Mouse (Mus musculus): ENCODE measurements at regions not wholly inside any gene's neighbourhood (a gene's known extent, or its start where the extent isn't known, plus 50 kb on each side); places are given as distances from the start of the nearest gene placed in this dataset.
"Not testable (repeated sequence)": the region's sequence is repeated elsewhere in the genome, so short reads cannot be mapped to it uniquely, and the experiment has no call there.

GRCm38 (mm10) chr4:55253769-55254168 lies 96.1 kb upstream of the Rad23b start:
- DNase-seq (ENCODE audit: low spot score in 2 of 2): no peak
- intact Hi-C loops (cut with DNase I): no loop called here

- DNase-seq (ENCODE audit: low spot score in 2 of 2): no peak
- intact Hi-C loops (cut with DNase I): no loop called here
Measured at GRCm38 (mm10) chr4:55271965-55272630, 77.7 kb upstream of the Rad23b start.

GRCm38 (mm10) chr4:55276300-55276952 lies 73.4 kb upstream of the Rad23b start:
- DNase-seq (ENCODE audit: low spot score in 2 of 2): no peak
- intact Hi-C loops (cut with DNase I): no loop called here

- intact Hi-C loops (cut with DNase I); DNase-seq (ENCODE audit: low spot score in 2 of 2): not testable (repeated sequence)
Measured at GRCm38 (mm10) chr4:55279351-55279750, 70.5 kb upstream of the Rad23b start.

- intact Hi-C loops (cut with DNase I): no loop called here
- no peak for DNase-seq (ENCODE audit: low spot score in 2 of 2)
Measured at GRCm38 (mm10) chr4:55280706-55281105, 69.1 kb upstream of the Rad23b start.

GRCm38 (mm10) chr4:55281486-55282096 lies 68.3 kb upstream of the Rad23b start:
- intact Hi-C loops (cut with DNase I): no loop called here
- DNase-seq (ENCODE audit: low spot score in 2 of 2): no peak

- intact Hi-C loops (cut with DNase I): no loop called here
- DNase-seq (ENCODE audit: low spot score in 2 of 2): no peak
Measured at GRCm38 (mm10) chr4:55282474-55282873, 67.4 kb upstream of the Rad23b start.

GRCm38 (mm10) chr4:55284722-55285225 lies 65.1 kb upstream of the Rad23b start:
- intact Hi-C loops (cut with DNase I): no loop called here
- DNase-seq (ENCODE audit: low spot score in 2 of 2): no peak

- intact Hi-C loops (cut with DNase I): no loop called here
- DNase-seq (ENCODE audit: low spot score in 2 of 2): no peak
Measured at GRCm38 (mm10) chr4:55285641-55286040, 64.2 kb upstream of the Rad23b start.

GRCm38 (mm10) chr4:55288456-55288855 lies 61.4 kb upstream of the Rad23b start:
- intact Hi-C loops (cut with DNase I): no loop called here
- DNase-seq (ENCODE audit: low spot score in 2 of 2): no peak

- intact Hi-C loops (cut with DNase I): no loop called here
- no peak for DNase-seq (ENCODE audit: low spot score in 2 of 2)
Measured at GRCm38 (mm10) chr4:55292277-55292676, 57.6 kb upstream of the Rad23b start.

GRCm38 (mm10) chr4:55292701-55293100 lies 57.1 kb upstream of the Rad23b start:
- intact Hi-C loops (cut with DNase I): no loop called here
- DNase-seq (ENCODE audit: low spot score in 2 of 2): no peak

- intact Hi-C loops (cut with DNase I): no loop called here
- DNase-seq (ENCODE audit: low spot score in 2 of 2): no peak
Measured at GRCm38 (mm10) chr4:55293347-55294079, 56.3 kb upstream of the Rad23b start.

- peak; percentile 43 to 47 for DNase-seq (ENCODE audit: low spot score in 2 of 2)
- intact Hi-C loops (cut with DNase I): no loop called here
Measured at GRCm38 (mm10) chr4:55294255-55294687, 55.6 kb upstream of the Rad23b start.

- intact Hi-C loops (cut with DNase I): no loop called here
- no peak for DNase-seq (ENCODE audit: low spot score in 2 of 2)
Measured at GRCm38 (mm10) chr4:55297841-55298240, 52.0 kb upstream of the Rad23b start.

Data from left cerebral cortex, postnatal 25 days (tissue).